Mouse (Mus musculus) ES-E14 (cell line): ENCODE data around the gene Inip.

Source experiments
- CHD2 ChIP-seq: IDR thresholded peaks from 2 replicates; pipeline ENCODE4 v1.6.1; 2014; ENCODE audit warnings: mild to moderate bottlenecking, low read depth, low read length, inconsistent platforms
- MAFK ChIP-seq: IDR thresholded peaks from 2 replicates; pipeline ENCODE4 v1.6.1; 2014; ENCODE audit warnings: mild to moderate bottlenecking, low read depth, low read length, inconsistent platforms; ENCODE audit not compliant: insufficient read depth
- ZC3H11A ChIP-seq: IDR thresholded peaks from 2 replicates; pipeline ENCODE4 v1.6.1; 2012; ENCODE audit warnings: low read depth, mild to moderate bottlenecking, inconsistent platforms, low read length, borderline replicate concordance

GRCm38 (mm10) chr4:59756332-59757082 is 44.9 kb downstream of the Inip start:
- TF ChIP-seq MAFK: no peak
- TF ChIP-seq ZC3H11A: no peak
- TF ChIP-seq CHD2: no peak
